Mouse (Mus musculus): Measurements from ENCODE around the gene Cand1.

GRCm38 (mm10) chr10:119271101-119271500 lies 31.2 kb upstream of the Cand1 start:
- TF ChIP-seq TCF12 (IDR thresholded peaks at IDR 0.05; ENCODE audit: insufficient read depth, poor library complexity, severe bottlenecking) (no peak), TCF3 (IDR thresholded peaks at IDR 0.05; ENCODE audit: insufficient read length, low read depth) (no peak), POLR2A (IDR thresholded peaks at IDR 0.05; ENCODE audit: insufficient read length, low read depth) (no peak), USF1 (IDR thresholded peaks at IDR 0.05; ENCODE audit: low read depth) (no peak), MYOD1 (IDR thresholded peaks at IDR 0.05; ENCODE audit: control insufficient read depth in 1 of 3, insufficient read length in 2 of 3, low read depth in 2 of 3) (no peak), CEBPB (IDR thresholded peaks at IDR 0.05; ENCODE audit: insufficient read depth, poor library complexity, severe bottlenecking) (no peak), POLR2AphosphoS2 (IDR thresholded peaks at IDR 0.05; ENCODE audit: insufficient read length, low read depth) (no peak), MAX (IDR thresholded peaks at IDR 0.05; ENCODE audit: low read depth) (no peak)

All from myocyte (in vitro differentiated cells).